8 mouse cellular contexts compared by ENCODE assay signal in the genomic region with DNA sequence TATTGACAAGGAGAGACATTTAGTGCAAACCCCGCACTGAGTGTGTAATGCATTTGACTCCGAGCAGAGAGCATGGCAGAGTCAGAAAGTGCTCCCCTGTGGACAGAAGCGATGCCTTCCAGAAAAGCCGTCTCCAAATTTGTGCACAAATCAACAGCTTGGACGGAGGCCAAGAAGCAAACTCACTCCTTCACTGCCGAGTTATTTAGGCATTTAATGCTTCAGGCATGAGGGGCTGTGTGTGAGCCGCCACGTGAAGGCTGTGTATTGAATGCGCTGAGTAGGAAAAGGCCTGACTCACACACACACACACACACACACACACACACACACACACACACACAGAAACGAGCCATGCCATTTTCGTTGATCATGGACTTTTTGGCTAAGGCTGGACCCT.
DNase-seq lines count a peak whose midpoint lies in the region; ATAC-seq lines count a peak whose summit lies in the region.

No protein-coding gene starts in this region.

- peak; percentile 13; the same call in 1 of the 2 replicates for ATAC-seq in embryonic facial prominence, embryonic 12.5 days (ENCODE audit: insufficient number of reproducible peaks, insufficient read depth, low FRiP score, low TSS enrichment)
- ATAC-seq in midbrain, embryonic 13.5 days: 0 out of 2 replicates have a peak, but pooled peaks have one; percentile 27
- peak; percentile 79 for ATAC-seq in embryonic facial prominence, embryonic 14.5 days (ENCODE audit: low read depth)

- DNase-seq in embryonic facial prominence, embryonic 10.5 days (ENCODE audit: low spot score): no peak
- DNase-seq in midbrain, embryonic 10.5 days (ENCODE audit: low spot score): no peak
- DNase-seq in embryonic facial prominence, embryonic 14.5 days (ENCODE audit: low spot score): peak; percentile 94
- DNase-seq in kidney, adult 9 months: peak; percentile 25
- DNase-seq in right cerebral cortex, postnatal 36 days (ENCODE audit: low spot score in 2 of 2): peak; percentile 47 to 49
- no peak for DNase-seq in natural killer cell, adult 2 months (ENCODE audit: low spot score in 2 of 2)

- no peaks in the 10 kb centered on the region for H3K36me3 ChIP-seq in embryonic facial prominence, embryonic 12.5 days
- no peaks in the 10 kb centered on the region for H3K36me3 ChIP-seq in embryonic facial prominence, embryonic 10.5 days (replicated peaks)
- H3K36me3 ChIP-seq in midbrain, embryonic 13.5 days: no peaks in the 10 kb centered on the region
- H3K36me3 ChIP-seq in midbrain, embryonic 10.5 days: no peaks in the 10 kb centered on the region
- no peaks in the 10 kb centered on the region for H3K36me3 ChIP-seq in embryonic facial prominence, embryonic 14.5 days (ENCODE audit: control insufficient read depth, insufficient read depth, low read length)

- no peak overlapping the region for H3K4me3 ChIP-seq in embryonic facial prominence, embryonic 12.5 days
- H3K4me3 ChIP-seq in embryonic facial prominence, embryonic 10.5 days: no peak overlapping the region
- no peak overlapping the region for H3K4me3 ChIP-seq in midbrain, embryonic 13.5 days (replicated peaks)
- no peak overlapping the region for H3K4me3 ChIP-seq in midbrain, embryonic 10.5 days
- H3K4me3 ChIP-seq in embryonic facial prominence, embryonic 14.5 days (ENCODE audit: low read depth, low read length): no peak overlapping the region

- H3K9me3 ChIP-seq in embryonic facial prominence, embryonic 12.5 days: no peaks in the 10 kb centered on the region
- H3K9me3 ChIP-seq in embryonic facial prominence, embryonic 10.5 days: no peaks in the 10 kb centered on the region
- no peaks in the 10 kb centered on the region for H3K9me3 ChIP-seq in midbrain, embryonic 13.5 days
- H3K9me3 ChIP-seq in midbrain, embryonic 10.5 days (replicated peaks): no peaks in the 10 kb centered on the region
- H3K9me3 ChIP-seq in embryonic facial prominence, embryonic 14.5 days (ENCODE audit: control insufficient read depth, low read length): no peaks in the 10 kb centered on the region

- no peaks in the 10 kb centered on the region for H3K27me3 ChIP-seq in embryonic facial prominence, embryonic 12.5 days
- peaks cover 7% of the 10 kb centered on the region; the same call in 1 of the 2 replicates for H3K27me3 ChIP-seq in embryonic facial prominence, embryonic 10.5 days (replicated peaks; ENCODE audit: low read depth, poor library complexity, severe bottlenecking)
- peaks cover 30% of the 10 kb centered on the region for H3K27me3 ChIP-seq in midbrain, embryonic 13.5 days
- H3K27me3 ChIP-seq in midbrain, embryonic 10.5 days (ENCODE audit: low read depth, poor library complexity, severe bottlenecking): peaks cover 33% of the 10 kb centered on the region
- H3K27me3 ChIP-seq in embryonic facial prominence, embryonic 14.5 days (replicated peaks; ENCODE audit: control insufficient read depth, insufficient read depth, low read length): no peaks in the 10 kb centered on the region

- no peak overlapping the region for H3K9ac ChIP-seq in embryonic facial prominence, embryonic 12.5 days
- H3K9ac ChIP-seq in midbrain, embryonic 13.5 days (replicated peaks): no peak overlapping the region
- no peak overlapping the region for H3K9ac ChIP-seq in embryonic facial prominence, embryonic 14.5 days (ENCODE audit: low read depth, low read length)

- WGBS in embryonic facial prominence, embryonic 12.5 days: 38% methylated on average over 11 of the region's 11 CpGs
- 85% methylated on average over 11 of the region's 11 CpGs for WGBS in embryonic facial prominence, embryonic 10.5 days
- 56% methylated on average over 11 of the region's 11 CpGs for WGBS in midbrain, embryonic 13.5 days
- WGBS in midbrain, embryonic 10.5 days: 91% methylated on average over 11 of the region's 11 CpGs
- WGBS in embryonic facial prominence, embryonic 14.5 days: 18% methylated on average over 11 of the region's 11 CpGs

- peaks cover 9% of the 10 kb centered on the region; the same call in 1 of the 2 replicates for H3K4me1 ChIP-seq in embryonic facial prominence, embryonic 12.5 days
- H3K4me1 ChIP-seq in embryonic facial prominence, embryonic 10.5 days: peaks cover 2% of the 10 kb centered on the region
- H3K4me1 ChIP-seq in midbrain, embryonic 13.5 days (replicated peaks): peaks cover 5% of the 10 kb centered on the region
- H3K4me1 ChIP-seq in midbrain, embryonic 10.5 days: peaks cover 7% of the 10 kb centered on the region
- H3K4me1 ChIP-seq in embryonic facial prominence, embryonic 14.5 days (ENCODE audit: control insufficient read depth, insufficient read depth, low read length): peaks cover 9% of the 10 kb centered on the region

- no peak overlapping the region; the same call in 1 of the 2 replicates for H3K4me2 ChIP-seq in embryonic facial prominence, embryonic 12.5 days (replicated peaks)
- no peak overlapping the region for H3K4me2 ChIP-seq in midbrain, embryonic 13.5 days (replicated peaks)
- H3K4me2 ChIP-seq in embryonic facial prominence, embryonic 14.5 days (ENCODE audit: low read depth, low read length): 0 out of 2 replicates have a peak overlapping the region, but pooled peaks have one; percentile 5

- H3K27ac ChIP-seq in embryonic facial prominence, embryonic 12.5 days: 0 out of 2 replicates have a peak overlapping the region, but pooled peaks have one; percentile 20
- H3K27ac ChIP-seq in embryonic facial prominence, embryonic 10.5 days (replicated peaks): no peak overlapping the region
- no peak overlapping the region for H3K27ac ChIP-seq in midbrain, embryonic 13.5 days
- H3K27ac ChIP-seq in midbrain, embryonic 10.5 days (replicated peaks): no peak overlapping the region
- no peak overlapping the region for H3K27ac ChIP-seq in embryonic facial prominence, embryonic 14.5 days (replicated peaks; ENCODE audit: low read depth, low read length)

Comparison
In these comparisons a context has a peak if more than half of its experiments do, and no peak if none do; other contexts are left out.
1. DNase-seq: peak in embryonic facial prominence, embryonic 14.5 days (single experiment), kidney, adult 9 months (single experiment) and right cerebral cortex, postnatal 36 days (2 of 2); none in embryonic facial prominence, embryonic 10.5 days (single experiment), midbrain, embryonic 10.5 days (single experiment) and natural killer cell, adult 2 months (0 of 2).
2. ATAC-seq: peak in every context shown above with its lines; median percentile 79 in embryonic facial prominence, embryonic 14.5 days; 27 in midbrain, embryonic 13.5 days; 13 in embryonic facial prominence, embryonic 12.5 days.